15 mouse cellular contexts compared by ENCODE assay signal in the genomic region with DNA sequence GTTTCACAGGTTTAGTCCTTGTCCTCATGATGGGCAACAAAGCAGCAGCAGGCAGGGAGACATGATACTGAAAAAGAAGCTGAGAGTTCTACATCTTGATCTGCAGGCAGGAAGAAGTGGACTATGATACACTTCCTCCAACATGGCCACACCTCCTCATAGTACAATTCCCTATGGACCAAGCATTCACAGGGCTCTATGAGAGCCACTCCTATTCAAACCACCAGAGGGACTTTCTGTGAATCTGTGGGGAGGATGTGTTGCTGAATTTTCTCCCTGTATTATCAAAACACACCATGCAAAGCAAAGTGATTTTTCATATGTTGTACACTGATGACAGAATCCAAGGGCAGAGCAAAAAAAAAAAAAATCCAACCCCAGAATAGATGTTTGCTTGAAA.
"Had no signal": no experiment of that assay in that cellular context is flagged by ENCODE, and none has a peak within 500 bp of the region (broad histone marks: within the 10 kb centered on the region; RNA-seq: fewer than 3 reads in every experiment).

No protein-coding gene starts in this region.

- H3K4me3 ChIP-seq: limb, embryonic 12.5 days; liver, embryonic 13.5 days; lung, embryonic 15.5 days; megakaryocyte, embryonic 14.5 days; midbrain, embryonic 15.5 days; neural tube, embryonic 12.5 days had no signal

- H3K9ac ChIP-seq: limb, embryonic 12.5 days; liver, embryonic 13.5 days; liver, postnatal 0 days; lung, embryonic 15.5 days; midbrain, embryonic 15.5 days; neural tube, embryonic 12.5 days had no signal

- ATAC-seq: midbrain, embryonic 15.5 days had no signal

- DNase-seq: kidney, postnatal 14 days; layer of hippocampus, postnatal 36 days; liver; liver, embryonic 13.5 days; liver, postnatal 0 days; lung, postnatal 14 days; thymus, adult 2 months; thymus, postnatal 36 days had no signal

- H3K4me2 ChIP-seq: limb, embryonic 12.5 days; liver, embryonic 13.5 days; lung, embryonic 15.5 days; midbrain, embryonic 11.5 days; midbrain, embryonic 15.5 days; neural tube, embryonic 12.5 days had no signal

- H3K27ac ChIP-seq: limb, embryonic 12.5 days; liver, embryonic 13.5 days; lung, embryonic 15.5 days; macrophage; midbrain, embryonic 15.5 days; neural tube, embryonic 12.5 days had no signal

- H3K4me1 ChIP-seq: liver, embryonic 13.5 days; lung, embryonic 15.5 days; megakaryocyte, embryonic 14.5 days; midbrain, embryonic 15.5 days; neural tube, embryonic 12.5 days had no signal

- H3K9me3 ChIP-seq: limb, embryonic 12.5 days; liver, embryonic 13.5 days; lung, embryonic 15.5 days; megakaryocyte, embryonic 14.5 days; midbrain, embryonic 15.5 days; neural tube, embryonic 12.5 days had no signal

- H3K27me3 ChIP-seq: limb, embryonic 12.5 days; liver, embryonic 13.5 days; lung, embryonic 15.5 days; megakaryocyte, embryonic 14.5 days; midbrain, embryonic 15.5 days; neural tube, embryonic 12.5 days had no signal

- H3K36me3 ChIP-seq: limb, embryonic 12.5 days; liver, embryonic 13.5 days; lung, embryonic 15.5 days; midbrain, embryonic 15.5 days; neural tube, embryonic 12.5 days had no signal
